Mouse (Mus musculus) ES-Bruce4 (cell line): ENCODE results near the gene Sfmbt1.

Source experiments
- CTCF ChIP-seq: IDR thresholded peaks from one replicate; pipeline ENCODE4 v1.8.1; 2011; ENCODE audit warnings: low read depth, low read length
- POLR2A ChIP-seq: IDR thresholded peaks from one replicate; pipeline ENCODE4 v1.8.1; 2011; ENCODE audit warnings: low read length; ENCODE audit not compliant: insufficient read depth

GRCm38 (mm10) chr14:30784614-30785013 is 70.0 kb downstream of the Sfmbt1 start:
- TF ChIP-seq CTCF (no peak), POLR2A (no peak)
